Mouse (Mus musculus): ENCODE results near the gene Ttc16.

Ttc16 gene

DNA sequence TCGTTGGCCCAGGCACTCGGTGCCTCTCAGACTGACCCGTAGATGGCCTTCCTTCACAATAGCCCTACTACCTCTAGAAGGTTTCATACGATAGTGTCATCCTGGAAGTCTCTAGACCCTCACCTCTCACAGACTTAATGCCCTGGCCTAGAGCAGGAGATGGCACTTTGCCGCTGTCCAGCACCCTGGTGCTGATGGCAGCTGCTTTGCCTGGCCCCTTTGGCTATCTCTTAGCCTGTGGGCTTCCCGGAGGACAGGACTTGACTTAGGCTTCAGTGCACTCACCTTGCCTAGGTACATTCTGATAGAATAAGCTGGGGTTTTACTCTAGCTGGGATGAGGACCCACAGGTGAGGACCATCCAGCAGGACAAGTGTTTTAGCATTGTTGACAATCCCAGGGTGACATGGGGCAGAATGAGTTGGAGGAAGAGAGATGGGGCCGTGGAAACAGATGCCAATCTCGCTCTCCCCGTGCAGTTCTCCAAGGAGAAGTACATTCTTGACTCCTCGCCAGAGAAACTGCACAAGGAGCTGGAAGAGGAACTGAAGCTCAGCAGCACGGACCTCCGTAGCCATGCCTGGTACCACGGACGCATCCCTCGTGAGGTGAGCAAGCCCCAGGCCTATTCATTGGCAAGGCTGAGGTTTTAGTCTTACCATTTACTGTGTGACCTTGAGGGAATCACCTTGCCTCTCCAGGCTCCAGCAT lies 31.0 kb downstream of the Ttc16 start:
- DNase-seq (ENCODE audit: low read depth, low spot score), result no peak

DNA sequence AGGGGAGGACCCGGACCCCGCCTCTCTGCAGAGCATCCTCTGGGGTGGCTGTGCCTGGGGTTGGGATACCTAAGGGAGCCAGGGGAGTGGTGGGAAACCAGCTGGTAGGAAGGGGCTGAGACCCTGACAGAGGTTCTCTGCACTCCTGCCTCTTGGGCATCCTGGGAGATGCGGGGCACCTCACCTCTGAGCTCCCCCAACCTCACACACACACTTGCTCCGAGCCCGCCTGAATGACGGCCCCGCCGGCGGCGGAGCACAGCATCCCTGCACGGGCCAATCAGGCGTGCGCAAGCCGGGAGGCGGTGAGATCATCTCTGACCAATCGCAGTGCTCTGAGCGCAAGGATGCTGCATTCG lies 33.3 kb downstream of the Ttc16 start:
- DNase-seq (ENCODE audit: low read depth, low spot score), result peak; percentile 33

DNA sequence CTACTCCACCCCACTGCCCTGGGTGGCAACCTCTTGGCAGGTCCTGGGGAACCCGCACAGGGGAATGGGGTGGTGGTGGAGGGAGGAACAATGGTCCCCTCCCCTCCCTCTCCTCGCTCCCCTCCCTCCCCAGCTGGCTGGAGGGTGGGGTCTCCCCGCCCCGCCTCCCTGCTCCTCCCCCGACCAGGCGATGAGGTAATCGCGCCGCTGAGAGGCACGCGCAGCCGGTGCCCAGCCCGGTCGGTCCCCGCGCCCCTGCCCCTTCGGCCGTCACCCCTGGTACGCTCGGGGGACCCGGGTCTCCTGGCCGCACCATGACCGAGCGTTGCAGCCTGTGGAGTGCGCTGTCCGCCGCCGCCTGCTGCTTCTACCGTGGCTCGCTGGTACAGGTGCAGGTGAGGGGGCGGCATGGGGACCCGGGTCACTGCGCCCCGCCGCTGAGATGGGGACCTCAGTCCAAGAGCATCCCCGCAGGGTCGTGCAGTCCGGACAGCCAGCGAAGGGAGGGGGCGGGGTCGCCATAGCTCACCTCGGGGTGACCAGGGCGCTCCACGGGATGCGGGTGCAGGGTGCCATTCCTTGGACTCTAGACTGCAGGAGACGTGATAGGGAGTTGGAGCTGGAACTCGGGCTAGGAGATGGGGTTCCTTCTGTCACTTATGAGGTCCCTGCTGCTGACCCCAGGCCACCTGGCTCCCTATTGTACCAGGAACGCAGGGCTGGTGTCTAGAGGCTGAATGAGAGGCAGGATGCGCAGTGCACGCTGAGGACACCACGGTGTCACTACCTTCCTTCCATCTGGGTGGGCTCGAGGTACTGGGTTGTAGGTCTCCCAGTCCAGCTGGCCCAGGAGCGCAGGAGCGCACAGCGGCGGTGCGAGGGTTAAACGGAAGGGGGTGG lies 33.9 kb downstream of the Ttc16 start:
- DNase-seq (ENCODE audit: low read depth, low spot score), result peak; percentile 51

DNA sequence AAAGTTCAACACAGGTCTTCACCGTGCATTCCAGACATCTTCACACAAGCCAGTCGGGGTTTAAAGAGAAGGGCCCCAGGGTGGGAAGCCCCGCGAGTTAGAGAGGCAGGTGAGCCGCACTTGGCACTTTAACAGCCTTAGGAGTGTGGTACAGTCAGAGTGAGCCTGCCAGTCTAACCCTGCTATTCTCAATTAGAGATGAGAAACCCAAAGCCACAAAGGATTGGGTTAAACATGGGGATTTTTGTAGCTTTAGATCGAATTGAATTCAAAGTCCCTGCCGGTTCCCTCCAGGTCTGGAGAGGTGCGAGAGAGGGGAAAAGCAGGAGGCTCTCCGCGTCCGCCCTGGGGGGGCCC lies 34.5 kb downstream of the Ttc16 start, which contains the start of gene 6330409D20Rik:
TSS of gene 6330409D20Rik (minus strand) at position 101 of the 357 bp plus-strand sequence.
- no peak for DNase-seq (ENCODE audit: low read depth, low spot score)

DNA sequence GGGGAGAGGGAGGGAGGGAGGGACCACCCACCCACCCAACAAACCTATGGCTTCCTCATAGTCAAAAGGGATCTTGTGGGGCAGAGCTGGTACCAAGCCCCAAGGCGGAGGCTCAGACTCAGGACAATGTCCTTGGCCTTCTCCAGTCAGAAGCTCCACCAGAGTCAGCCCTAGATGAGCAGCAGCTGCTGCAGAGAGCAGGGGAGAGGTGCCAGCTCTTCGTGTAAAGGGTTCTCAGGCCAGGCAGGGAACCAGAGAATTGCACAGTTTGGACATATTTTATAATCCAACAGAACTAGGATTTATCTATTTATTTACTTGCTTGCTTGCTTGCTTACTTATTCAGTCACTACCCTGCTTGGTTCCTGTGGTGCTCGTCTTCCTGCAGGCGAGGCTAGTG lies 36.1 kb downstream of the Ttc16 start:
- no peak for DNase-seq (ENCODE audit: low read depth, low spot score)

DNA sequence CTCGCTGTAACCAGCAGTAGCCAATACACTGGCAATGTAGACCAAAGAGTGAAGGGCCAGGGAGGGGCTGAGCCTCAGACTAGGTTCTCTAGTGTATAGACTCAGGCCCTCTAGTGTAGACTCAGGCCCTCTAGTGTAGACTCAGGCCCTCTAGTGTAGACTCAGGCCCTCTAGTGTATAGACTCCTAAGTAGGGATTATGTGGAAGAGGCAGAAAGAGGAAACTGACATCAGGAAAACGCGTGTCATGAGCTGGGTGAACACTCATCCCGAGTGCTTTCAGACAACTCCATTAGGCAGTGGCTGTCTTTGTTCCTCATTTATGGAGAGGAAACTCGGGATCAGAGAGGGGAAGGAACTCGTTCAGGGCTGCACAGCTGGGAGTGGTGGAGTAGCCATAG lies 38.4 kb downstream of the Ttc16 start:
- DNase-seq (ENCODE audit: low read depth, low spot score), result no peak

DNA sequence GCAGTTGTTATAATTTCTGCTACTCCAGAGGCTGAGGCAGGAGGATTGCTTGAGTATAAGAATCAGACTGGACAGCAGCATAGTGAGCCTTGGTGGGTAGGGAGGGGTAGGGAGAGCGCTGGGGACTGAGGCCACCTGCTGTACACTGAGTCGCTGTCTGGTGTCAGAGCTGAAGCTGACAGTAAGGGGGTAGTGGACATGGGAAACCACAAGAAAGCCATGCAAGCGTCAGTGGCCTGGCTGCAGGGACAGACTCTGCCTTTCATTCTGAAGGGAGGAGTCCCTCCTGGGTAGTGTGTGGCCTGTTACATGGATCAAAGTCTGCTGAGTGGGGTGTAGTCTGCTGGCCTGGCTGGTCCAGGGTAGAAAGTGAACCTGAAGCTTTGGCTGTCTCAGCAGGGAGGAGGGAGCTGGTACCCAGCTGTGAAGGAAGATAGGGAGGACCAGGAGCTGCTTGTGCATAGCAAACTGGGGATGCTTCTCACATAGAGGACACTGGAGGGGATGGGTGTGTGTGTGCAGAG lies 39.1 kb downstream of the Ttc16 start:
- DNase-seq (ENCODE audit: low read depth, low spot score), result no peak

DNA sequence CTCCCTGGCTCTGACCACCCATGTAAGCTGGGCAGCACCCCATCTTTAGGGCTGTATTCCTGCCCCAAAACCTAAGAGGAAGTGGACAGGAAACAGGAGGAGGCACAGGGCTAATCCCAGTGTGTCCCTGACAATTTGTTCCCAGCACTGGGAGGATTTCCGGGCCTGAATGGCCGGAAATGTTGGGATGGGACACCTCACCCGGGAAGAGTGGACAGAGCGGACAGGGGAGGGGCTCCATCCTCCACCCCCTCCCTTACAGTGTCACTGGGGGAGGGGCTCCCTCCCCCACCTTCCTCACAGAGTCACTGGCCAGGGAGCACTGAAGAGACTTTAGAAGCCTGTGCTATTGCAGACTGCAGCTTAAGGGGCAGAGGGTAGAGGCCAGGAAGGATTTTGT lies 40.5 kb downstream of the Ttc16 start:
- no peak for DNase-seq (ENCODE audit: low read depth, low spot score)

DNA sequence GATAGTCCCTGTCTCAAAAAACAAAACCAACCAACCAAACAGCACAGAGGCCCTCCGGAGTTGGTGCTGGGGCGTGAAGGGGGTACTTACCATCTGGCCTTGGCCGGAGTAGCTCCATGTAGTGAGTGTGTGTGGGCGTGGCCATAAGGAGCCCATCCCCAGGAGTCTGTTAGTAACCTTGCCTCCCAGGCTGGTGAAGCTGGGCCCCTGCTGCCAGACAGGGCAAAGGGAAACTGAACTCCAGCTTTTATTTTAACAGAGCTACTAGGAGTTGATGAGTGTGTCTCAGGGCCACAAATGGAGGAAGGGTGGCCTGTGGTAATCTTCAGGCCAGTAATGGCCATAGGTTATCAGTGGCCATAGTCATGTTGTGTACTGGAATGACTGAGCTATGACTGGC lies 41.0 kb downstream of the Ttc16 start:
- DNase-seq (ENCODE audit: low read depth, low spot score), result peak; percentile 48

DNA sequence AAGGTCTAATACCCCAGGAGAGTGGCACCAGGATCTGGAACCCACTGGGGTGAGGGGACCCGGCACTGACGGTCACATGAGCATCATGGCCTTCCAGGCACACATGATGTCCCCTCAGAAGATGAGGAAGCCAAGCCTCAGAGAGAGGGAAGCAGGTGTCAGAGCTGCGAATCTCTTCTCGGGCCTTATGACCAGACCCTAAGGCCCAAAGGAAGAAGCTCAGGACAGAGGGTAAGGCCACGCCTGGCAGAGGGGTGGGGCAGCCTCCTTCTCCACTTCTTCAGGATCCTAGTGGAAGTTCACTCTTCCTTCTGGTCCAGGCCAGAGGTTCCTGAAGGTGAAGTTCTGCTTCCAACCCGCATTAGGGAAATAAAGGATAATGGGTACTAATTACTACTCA lies 42.7 kb downstream of the Ttc16 start:
- DNase-seq (ENCODE audit: low read depth, low spot score), result no peak

DNA sequence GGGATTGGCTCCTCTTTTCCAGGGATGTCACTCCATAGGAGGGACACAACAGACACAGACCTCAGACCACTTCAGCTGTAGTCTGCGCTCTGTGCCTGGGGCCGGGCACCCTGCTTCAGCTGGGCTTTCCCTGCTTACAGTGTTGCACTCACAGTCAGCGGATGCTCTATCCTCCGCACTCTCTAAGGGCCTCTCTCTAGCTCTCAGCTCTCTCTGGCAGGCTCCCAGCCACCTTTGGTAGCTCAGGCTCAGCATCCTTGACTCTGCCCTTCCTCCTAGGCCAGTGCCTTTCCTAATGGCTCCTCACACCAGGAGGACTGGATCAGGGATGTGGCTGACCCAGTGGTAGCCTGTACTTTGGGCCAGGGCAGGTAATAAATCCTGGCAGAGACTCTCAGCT lies 43.5 kb downstream of the Ttc16 start:
- DNase-seq (ENCODE audit: low read depth, low spot score), result no peak

DNA sequence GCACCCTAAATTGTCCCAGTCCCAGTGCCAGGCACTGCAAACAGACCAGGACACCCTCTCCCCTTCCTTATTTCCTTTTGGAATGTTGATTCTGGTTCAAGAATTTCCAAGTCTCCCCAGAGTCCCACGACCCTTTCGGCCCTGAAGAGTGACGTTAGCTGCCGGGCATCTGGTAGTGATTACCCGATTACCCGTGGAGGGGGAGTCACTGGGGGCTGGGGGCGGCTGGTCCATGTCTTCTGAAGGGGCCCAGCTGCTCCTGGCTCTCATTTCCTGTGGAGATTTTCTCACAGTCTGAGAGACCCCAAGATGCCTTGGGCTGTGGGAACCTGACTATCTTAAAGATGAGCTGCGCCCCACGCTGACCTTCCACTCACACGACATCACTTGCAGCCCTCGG lies 44.6 kb downstream of the Ttc16 start:
- DNase-seq (ENCODE audit: low read depth, low spot score), result no peak

DNA sequence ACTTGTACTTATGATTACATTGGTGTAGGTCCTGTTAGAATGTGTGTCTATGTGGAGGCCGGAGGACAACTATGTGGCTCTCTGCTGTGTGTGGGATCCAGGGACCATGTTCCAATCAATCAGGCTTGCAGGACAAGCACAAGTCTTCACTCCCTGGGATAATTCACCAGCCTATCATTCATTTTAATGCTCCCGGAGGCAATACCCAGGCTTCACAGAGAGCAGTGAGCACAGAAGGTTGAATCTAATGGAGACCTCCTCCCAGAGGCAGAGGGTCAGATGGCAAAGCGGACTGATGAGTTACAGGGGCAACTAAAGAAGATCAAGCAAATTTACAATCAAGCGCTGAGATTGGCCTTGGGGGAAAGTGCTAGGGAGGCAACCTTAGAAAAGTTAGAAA lies 45.9 kb downstream of the Ttc16 start:
- no peak for DNase-seq (ENCODE audit: low read depth, low spot score)

DNA sequence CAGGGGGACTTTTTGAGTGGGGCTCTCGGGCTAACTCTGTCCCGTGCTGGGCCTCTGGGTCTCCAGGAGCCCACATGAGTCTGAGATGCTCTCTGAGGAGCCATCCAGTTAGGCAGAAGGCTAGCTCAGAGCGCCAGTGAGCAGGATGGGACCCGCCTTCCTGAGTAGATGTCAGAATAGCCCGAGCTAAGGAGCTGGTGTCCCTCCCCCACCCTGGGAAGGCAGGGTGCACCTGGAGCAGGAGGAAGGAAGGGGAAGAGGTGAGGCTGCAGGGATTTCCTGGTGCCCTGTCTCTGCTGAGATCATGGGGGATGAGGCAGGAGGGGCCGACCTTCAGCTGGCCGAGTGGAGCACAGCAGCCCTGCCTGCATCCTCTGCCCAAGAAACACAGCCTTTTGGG lies 47.0 kb downstream of the Ttc16 start:
- DNase-seq (ENCODE audit: low read depth, low spot score), result no peak

DNA sequence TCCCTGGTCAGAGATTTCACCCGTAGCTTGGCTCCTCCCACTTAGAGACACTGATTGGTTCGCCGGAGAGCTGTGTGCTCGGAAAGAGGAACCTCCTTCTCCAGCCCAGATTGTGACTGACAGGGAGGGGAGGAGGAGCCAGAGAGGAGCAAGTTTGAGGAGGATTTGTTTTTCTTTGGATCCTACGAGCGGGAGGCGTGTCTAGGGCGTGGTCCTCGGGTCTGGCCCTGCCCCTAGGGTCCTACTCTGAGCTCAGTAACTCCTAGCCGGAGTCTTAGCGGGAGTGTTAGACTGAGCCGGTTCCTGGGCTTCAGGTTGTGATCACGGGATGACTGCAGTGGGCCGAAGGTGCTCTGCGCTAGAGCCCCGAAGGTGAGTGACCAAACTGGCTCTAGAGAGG lies 48.0 kb downstream of the Ttc16 start:
- DNase-seq (ENCODE audit: low read depth, low spot score), result peak; percentile 99

DNA sequence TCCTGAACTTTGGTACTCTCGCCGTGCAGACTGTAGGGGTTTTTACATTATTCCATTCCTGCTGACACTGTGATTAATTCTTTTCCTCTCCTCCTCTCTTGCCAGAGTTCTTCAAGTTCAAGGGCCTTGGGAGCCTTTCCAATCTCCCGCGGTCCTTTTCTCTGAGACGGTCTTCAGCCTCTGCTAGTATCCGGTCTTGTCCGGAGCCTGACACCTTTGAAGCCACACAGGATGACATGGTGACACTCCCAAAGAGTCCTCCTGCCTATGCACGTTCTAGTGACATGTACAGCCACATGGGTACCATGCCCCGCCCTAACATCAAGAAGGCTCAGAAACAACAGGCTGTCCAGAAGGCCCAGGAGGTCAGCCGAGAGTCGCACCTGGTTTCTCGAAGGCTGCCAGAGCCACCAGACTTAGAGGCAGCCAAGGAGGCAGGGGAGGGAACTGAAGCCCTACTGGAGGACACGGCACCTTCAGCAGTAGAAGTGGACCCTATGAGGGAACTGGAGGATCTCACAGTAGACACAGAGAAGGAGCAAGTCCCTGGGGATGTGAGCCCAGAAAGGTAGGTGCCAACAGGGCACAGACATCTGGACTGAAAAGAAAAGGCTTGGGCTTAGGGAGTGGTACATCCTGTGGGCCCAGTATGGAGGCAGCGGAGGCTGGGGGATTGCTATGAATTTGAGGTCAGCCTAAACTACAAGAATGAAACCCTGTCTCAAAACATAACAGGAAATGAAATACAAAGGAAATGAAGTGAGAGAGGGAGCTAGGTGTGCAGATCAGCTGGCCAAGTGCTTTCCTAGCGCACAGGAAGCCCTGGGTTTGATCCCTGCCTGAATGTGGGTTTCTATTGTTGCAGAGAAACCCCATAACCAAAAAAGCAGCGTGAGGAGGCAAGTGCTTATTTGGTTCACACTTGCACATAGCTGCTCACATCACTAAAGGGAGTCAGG lies 50.3 kb downstream of the Ttc16 start:
- DNase-seq (ENCODE audit: low read depth, low spot score), result no peak

DNA sequence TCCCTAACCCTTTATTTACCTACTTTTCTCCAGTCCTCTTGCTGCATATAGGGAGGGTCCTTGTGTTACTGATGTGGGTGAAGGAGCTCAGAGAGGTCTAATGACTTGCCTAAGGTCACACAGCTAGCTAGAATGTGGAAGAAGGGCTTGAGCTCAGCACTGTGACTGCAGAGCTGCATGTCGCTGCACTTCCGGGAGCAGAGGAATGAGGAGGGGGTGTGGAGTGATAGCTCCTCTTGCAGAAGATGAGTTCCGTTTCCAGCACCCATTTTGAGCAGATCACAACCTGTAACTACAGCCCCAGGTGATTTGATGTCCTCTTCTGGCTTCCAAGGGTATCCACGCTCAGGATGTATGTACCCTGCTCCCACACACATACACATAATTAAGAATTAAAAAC lies 51.3 kb downstream of the Ttc16 start:
- no peak for DNase-seq (ENCODE audit: low read depth, low spot score)

DNA sequence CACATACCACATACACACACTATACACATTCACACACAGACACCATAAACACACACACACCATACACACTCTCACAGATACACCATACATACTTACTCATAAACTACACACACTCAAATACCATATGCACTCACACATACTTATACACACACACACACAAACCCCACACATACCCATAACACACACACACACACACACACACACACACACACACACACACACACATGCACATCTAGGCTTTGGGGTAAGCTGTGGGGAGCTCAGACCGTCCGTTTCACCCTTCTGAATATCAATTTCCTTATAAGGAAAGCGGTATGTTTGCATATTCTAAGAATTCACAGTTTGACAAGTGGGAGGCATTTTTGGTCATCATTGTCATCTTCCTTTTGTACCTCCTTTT lies 52.9 kb downstream of the Ttc16 start:
- no peak for DNase-seq (ENCODE audit: low read depth, low spot score)

DNA sequence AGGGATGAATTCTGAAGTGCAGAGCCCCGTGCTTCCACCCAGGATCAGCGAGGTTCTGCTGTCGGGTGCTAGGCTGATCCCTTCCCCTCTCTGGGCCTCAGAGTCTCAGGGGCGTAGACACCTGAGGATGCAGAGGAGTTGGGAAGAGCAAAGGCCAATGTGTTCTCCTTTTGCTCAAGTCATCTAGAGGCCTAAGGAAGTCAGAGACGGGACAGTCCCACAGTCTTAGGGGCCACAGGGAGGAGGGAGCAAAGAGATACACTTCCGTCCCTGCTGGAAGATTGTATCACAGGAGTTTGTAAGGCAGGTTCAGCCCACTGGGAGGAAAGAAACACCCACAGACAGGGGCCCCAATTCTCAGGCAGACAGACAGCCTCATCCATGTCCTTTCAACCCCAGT lies 53.4 kb downstream of the Ttc16 start:
- no peak for DNase-seq (ENCODE audit: low read depth, low spot score)

DNA sequence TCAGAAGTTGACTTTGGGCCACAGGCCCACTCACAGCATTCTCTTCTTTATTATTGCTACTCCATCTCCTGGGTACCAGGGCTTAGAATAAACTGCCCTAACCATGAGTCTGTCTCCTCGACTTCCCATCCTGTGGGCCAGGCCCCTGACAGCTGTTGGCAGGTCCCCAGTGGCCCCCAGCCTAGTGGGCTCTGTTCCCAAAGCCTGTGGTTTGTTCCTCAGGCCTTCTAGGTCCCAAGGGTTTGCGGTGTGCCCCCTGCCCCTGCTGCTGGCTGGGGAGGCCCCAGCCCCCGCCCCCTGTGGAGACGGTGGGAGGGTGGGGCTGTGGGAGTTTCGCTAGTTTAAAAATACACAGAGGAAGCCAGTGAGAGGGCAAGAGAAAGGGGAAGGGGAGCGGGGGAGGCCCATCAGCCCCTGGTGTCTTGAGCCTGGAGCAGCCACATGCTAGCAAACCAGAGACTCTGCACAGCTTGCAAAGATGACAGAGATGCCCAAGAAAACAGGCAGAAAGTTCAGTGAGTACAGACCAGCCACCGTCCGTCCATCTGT lies 54.7 kb downstream of the Ttc16 start, which contains the start of gene Sh2d3c:
TSS of gene Sh2d3c (plus strand) at position 375 of the 549 bp plus-strand sequence.
- no peak for DNase-seq (ENCODE audit: low read depth, low spot score)

DNA sequence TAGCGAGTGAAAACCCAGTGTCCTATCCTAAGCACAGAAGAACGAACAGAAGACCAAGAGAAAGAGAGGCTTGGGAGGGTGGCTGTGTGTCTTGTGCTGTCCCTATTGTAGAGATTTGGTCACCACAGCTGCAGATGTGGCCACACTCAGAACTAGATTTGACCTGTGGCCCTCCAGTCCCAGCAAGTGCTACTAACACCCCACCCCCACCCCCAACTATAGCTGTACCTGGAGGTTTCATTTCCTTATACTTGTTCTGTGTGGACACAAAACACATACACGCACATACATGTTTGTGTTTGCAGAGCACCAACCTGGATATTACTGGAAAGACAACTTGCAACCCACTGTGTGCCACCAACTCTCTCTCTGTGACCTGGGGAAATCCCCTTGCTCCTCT lies 55.4 kb downstream of the Ttc16 start:
- DNase-seq (ENCODE audit: low read depth, low spot score), result no peak

Data from ZHBTc4 (cell line).